Mouse (Mus musculus): ENCODE results near the gene Tcf20.

The Tcf20 gene

DNA sequence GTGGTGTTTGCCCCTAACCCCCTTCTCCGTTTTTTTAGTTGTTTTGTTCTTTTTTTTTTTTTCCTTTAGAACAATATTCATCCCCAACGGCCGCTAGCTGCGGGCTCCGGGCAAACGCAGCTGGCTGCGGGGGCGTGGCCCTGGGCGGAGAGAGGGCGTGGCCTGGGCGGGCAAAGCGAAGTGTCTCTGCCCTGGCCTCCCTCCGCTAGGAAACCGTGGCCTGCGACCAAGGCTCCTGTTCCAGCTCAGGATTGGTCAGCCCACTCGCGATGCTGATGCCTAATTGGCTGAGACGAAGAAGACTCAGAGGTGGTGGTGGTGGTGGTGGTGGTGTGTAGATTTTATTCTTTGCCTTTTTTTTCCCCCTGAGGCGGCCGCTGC is at the start of gene Tcf20:
Gene Tcf20 (minus strand): TSS at position 141 of the 381 bp plus-strand sequence.
- in situ Hi-C loops (cut with MboI): no loop called here

DNA sequence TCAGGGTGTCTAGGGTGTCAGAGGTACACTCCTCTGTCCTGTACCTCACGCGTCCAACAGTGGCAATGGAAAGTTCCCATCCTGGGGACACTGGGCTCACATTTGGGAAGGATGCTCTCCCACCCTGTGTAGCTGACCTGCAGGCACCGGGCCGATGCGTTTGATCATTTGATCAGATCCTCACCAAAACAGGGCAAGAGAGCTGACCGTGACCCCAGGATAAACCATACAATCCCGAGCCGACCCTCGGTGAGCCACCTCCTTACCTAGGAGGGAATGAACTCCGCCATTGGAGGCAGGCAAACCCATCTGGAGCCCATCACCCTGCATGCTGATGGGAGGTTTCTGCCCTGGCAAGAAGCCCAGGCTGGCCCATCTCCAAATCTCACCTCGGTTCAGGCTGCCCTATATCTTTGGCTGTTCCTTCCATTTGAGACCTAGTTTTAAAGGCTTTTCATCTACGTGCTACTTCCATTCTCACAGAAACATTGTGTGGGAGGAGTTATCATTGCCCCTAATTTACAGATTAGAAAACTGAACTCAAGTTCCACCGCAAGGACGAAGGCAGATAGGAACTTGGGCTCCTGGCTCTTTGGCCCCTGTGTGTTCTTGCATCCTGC is 49.3 kb upstream of the Tcf20 start:
- in situ Hi-C loops (cut with MboI): loop anchor here (10.0 kb wide), 1 partner anchor 232 kb away; no protein-coding TSS in a partner anchor

- in situ Hi-C loops (cut with MboI): loop anchor here (10.0 kb wide), 1 partner anchor 231 kb away; no protein-coding TSS in a partner anchor
These were observed 48.4 kb upstream of the Tcf20 start for GRCm38 (mm10) chr15:83036089-83036488.

DNA sequence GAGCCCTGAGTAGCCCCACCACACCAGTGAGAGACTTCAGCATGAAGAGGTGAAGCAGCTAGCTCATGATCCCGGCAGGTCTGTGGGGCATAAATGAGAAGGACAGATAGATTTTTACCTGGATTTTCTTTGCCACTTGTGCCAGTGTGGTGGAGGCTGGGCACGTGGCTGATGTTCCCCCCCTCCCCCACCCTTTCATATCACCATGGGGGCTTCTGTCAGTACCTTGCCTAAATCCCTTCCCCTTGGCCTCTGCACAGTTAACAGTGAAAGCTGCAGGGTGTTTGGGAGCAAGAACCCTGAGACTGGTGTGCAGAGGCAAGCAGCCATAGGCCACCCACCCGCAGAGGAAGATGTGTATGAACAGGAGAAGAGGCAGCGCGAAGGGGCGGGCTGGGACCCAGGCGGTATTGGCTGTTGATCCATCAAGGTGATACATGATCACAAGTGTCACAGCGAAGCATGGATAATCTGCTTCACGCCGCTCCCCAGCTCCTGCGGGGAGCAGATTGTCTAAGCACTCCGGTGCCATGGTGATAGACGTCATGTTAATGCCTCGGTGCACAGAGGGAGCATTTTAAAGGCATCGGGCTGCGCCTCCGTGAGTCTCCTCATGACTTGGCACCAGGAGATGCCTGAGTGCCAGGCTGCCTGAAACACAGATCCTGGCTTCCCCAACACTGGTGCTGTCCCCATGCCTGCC is 46.8 kb upstream of the Tcf20 start:
- in situ Hi-C loops (cut with MboI): loop anchor here (10.0 kb wide), 1 partner anchor 230 kb away; no protein-coding TSS in a partner anchor

GRCm38 (mm10) chr15:83032981-83033541 is 45.4 kb upstream of the Tcf20 start, which contains the start of gene Nfam1:
Nfam1 (minus strand) TSS chr15:83033306.
- in situ Hi-C loops (cut with MboI): loop anchor here (10.0 kb wide), 1 partner anchor 228 kb away; no protein-coding TSS in a partner anchor

DNA sequence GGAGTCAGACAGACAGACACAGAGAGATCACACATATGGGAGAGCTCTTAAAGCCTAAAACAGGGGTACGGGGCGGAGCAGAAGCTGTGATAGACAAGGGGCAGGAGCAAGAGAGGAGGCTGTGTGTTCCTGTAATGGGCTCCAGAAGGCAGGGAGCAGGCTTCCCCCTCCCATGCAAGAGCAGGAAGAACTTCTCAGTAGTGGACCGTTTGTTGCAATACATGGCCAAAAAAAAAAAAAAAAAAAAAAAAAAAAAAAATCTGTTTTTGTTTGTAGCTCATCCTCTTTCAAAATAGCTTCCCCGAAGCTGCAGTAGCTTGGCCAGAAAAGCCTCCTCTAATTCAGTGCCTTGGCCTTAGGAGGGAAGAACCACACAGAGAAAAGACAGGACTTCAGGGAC is 43.2 kb upstream of the Tcf20 start:
- in situ Hi-C loops (cut with MboI): loop anchor here (10.0 kb wide), 1 partner anchor 226 kb away; no protein-coding TSS in a partner anchor

- in situ Hi-C loops (cut with MboI): loop anchor here (10.0 kb wide), 1 partner anchor 225 kb away; no protein-coding TSS in a partner anchor
These were observed 42.4 kb upstream of the Tcf20 start for GRCm38 (mm10) chr15:83029725-83030718.

- in situ Hi-C loops (cut with MboI): no loop called here
These were observed 38.5 kb upstream of the Tcf20 start for GRCm38 (mm10) chr15:83026129-83026528.

DNA sequence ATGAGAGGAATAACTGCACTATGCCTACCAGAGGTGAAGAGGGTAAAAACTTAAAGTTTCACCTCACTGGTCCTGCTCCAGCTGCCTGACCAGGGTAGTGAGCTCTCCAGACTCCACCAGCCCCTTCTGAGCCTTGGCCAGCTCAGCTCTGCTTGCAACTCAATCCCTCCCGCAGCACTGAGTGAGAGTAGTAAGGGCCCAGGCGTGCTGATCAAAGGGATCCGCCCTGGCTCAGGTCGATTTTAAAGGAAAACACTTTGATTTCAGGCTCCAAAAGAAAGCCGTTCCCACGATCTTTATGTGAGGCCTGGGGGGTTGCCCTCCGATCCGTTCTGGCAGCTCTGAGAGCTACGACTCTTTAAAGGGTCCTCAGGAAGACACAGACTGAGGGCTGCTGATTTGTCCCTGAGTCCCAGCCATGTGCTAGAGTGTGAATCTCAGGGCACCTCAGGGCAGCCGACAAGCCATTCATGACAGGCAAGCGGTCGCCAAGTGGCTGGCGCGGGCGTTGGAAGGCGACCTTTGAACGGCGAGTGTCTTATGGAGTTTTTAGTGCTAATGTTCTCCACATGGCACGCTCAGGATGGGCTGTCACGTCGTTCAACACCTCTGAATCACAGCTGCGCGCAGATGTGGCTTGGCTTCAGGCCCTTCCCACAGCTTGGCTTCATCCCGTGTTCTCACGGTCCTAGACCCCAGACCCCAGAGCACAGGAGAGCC is 37.5 kb upstream of the Tcf20 start:
- in situ Hi-C loops (cut with MboI): no loop called here

- in situ Hi-C loops (cut with MboI): no loop called here
These were observed 35.3 kb upstream of the Tcf20 start for GRCm38 (mm10) chr15:83022947-83023346.

GRCm38 (mm10) chr15:83010990-83011664 is 23.5 kb upstream of the Tcf20 start:
- in situ Hi-C loops (cut with MboI): no loop called here

DNA sequence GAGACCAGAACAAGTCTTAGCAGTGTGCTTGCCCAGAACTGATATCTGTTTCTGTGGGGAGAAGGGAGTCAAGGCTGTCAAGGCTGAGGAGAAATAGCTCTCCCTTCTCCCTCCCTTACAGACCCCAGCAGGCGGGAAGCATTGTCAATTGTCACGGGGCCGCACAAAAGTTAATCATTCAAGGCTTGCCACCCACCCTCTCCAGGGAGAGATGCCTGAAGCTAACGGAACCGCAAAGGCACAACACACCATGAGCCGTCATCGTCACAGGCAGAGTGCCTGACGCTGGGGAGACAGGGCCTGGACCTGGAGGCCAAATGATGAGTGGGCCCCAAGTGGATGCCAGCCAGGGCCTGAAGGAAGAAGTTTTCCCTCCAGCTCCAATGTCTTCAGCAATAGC is 22.8 kb upstream of the Tcf20 start:
- in situ Hi-C loops (cut with MboI): no loop called here

DNA sequence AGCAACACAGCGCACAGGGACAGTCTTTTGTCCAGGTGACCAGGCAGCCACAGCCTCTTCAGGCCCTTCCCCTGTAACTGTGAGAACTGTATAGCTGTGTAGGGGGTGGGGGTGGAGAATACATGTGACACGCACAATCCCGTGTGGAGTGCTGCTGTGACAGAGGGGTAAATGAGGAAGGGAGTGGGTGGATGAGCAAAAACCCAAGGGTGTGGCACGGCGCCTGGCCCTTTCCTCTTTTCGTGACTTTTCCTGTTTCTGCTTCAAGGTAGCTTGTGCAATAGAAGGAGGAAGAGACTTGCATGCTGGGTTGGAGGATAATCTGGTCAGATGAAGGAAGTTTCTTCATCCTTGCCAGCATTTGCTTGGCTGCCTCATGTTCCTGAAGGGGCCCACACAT is 21.9 kb upstream of the Tcf20 start:
- in situ Hi-C loops (cut with MboI): no loop called here

DNA sequence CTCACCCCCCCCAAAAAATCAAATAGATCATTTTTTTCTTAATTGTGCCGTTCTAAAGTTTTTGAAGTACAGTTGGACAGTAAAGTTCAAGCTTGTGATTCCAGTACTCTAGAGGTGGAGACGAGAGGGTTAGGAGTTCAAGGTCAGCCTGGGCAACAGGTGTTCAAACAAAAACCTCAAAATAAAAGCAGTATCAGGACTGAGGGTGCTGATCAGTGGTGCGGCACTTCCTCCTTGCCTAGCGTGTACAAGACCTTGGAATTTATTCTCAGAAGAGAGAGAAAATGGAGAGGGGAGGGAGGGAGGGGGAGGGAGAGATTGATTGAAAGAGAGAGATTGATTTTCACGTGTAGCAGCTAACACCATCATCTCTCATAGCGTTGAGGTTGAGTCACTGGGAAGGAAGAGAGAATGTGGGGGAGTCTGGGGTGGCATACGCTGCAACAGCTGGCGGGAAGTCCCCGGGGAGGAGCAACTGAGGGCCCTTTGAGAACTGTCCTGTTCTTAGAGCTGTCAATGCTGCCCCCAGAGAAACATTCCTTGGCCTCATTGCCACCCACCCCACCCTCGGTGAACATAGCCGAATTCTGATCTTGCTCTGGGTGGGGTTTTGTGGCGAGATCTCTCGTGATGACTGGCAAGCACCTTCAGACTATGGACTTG is 21.2 kb upstream of the Tcf20 start:
- in situ Hi-C loops (cut with MboI): no loop called here

- in situ Hi-C loops (cut with MboI): no loop called here
These were observed 19.8 kb upstream of the Tcf20 start for GRCm38 (mm10) chr15:83007346-83007920.

DNA sequence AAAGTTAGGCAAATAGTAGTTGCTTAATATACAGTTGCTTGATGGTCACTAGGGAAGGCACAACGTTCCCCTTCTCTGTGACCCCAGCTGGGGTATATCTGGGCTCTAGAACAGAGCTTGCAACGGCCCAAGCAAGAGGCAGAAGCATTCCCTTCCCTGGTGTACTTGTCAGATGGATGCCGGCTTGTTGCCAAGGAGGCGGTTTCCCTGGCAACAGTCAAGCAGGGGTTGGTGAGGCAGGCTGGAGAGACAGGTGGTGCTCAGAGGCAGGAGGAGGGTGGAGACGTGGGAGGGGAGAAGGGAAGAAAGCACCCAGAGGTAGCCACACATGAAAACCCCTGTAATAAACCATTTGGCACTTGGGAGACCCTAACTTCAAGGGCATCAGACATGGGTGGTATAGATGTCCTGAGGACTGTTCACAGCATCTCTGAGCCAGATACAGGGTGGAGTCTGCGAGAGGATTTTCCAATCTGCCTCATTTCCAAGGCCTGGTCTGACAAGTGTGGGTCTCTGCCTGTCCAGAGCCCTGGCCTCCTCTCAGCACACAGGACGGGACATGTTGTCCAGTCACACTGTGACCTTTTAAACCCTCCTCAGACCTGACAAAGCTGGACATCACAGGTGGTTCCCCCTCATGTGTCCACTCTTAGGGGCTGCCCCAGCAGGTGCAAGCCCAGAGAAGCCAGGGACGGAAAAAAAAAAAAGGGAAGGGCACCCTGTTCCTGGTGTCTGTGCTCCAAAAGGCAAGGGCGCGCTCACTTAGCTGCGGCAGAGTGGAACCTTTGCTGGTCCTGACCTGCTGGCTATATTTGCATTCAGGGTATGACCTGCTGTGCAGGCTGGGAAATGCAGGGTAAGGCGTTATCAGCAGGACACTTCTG is 15.2 kb upstream of the Tcf20 start:
- in situ Hi-C loops (cut with MboI): no loop called here

DNA sequence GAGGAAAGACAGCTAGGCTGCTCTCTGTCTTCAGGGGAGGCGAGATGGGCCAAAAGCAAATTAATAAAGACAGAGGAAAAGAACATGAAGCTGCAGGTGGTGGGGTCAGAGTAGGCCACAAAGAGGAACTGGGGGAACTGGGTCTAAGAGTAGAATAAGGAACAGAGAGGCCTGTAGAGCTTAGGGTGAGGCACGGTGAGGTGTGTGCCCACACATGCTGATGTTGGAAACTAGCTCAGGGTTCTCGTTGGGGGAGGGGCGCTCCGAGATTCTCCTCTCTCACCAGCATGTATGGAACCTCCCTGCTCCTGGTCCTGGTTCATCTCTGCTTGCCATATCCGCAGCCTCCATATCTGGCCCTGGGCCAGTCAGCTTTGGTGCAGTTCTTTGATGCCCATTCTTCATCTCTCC is 11.1 kb upstream of the Tcf20 start:
- in situ Hi-C loops (cut with MboI): no loop called here

DNA sequence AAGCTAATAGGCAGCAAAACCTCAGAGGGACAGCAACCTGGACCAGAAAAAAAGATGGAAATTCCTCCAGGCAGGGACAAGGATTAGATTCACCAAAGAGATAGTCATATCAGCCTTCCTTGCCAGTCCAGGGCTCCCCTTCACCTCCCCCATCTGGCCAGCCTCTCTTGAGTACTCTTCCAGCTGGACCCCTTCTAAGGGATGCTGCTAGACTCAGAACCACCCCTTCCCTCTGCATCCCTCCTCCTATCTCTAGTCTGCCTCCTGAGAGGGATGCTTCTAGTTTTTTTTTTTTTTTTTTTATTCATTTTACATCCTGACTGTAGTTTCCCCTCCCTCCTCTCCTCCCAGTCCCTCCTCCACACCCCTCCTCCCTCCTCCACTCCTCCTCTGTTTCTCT is 8.8 kb upstream of the Tcf20 start:
- in situ Hi-C loops (cut with MboI): no loop called here

All from mature B cell (primary cell).